11 mouse cellular contexts compared by ENCODE assay signal in the genomic region with DNA sequence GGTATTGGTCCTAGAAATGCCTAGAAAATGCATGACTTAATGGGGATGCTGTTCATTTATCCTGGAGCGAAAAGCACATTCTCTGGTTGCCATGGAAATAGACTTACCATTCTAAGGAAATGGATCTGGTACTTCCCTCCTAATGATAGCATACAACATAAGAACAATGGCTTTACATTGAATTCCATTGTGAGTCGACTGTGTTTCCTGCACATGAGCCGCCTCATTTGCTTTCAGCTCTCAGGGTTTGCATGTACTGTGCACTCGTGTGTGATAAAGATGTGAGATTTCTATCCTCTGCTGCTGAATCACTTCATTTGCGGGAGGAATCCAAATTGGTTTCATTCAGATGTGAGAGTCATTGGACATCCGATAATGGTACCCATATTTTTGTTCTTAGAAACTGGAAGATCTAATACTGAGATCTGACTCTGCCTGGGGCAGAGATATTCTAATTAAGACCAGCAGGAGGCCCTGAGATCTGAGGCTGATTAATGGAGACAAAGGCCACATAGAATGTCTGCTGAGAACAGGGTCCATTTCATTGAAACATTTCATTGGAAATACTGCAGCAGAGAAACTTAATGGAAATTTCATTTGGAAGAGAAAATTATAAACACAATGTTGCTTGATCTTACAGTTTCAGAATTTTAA.
DNase-seq lines count a peak whose midpoint lies in the region; ATAC-seq and TF ChIP-seq lines count a peak whose summit lies in the region.
"Had no signal": no experiment of that assay in that cellular context is flagged by ENCODE, and none has a peak within 500 bp of the region (broad histone marks: within the 10 kb centered on the region; RNA-seq: fewer than 3 reads in every experiment).

No protein-coding gene starts in this region.

- peak overlapping the region; percentile 82 for H3K27ac ChIP-seq in forebrain, embryonic 10.5 days
- peak overlapping the region; percentile 74 for H3K27ac ChIP-seq in hindbrain, embryonic 15.5 days (replicated peaks)
- H3K27ac ChIP-seq in neural tube, embryonic 15.5 days (replicated peaks), result peak overlapping the region; percentile 68
- H3K27ac ChIP-seq in lung, postnatal 0 days (ENCODE audit: low read length), result no peak overlapping the region
- H3K27ac ChIP-seq: liver, embryonic 15.5 days had no signal

- no peak overlapping the region for H3K9ac ChIP-seq in hindbrain, embryonic 15.5 days
- no peak overlapping the region for H3K9ac ChIP-seq in neural tube, embryonic 15.5 days (replicated peaks)
- H3K9ac ChIP-seq in lung, postnatal 0 days (replicated peaks; ENCODE audit: low read depth), result no peak overlapping the region
- H3K9ac ChIP-seq: liver, embryonic 15.5 days had no signal

- H3K9me3 ChIP-seq in forebrain, embryonic 10.5 days, result peaks cover 7% of the 10 kb centered on the region
- no peaks in the 10 kb centered on the region for H3K9me3 ChIP-seq in hindbrain, embryonic 15.5 days
- no peaks in the 10 kb centered on the region for H3K9me3 ChIP-seq in neural tube, embryonic 15.5 days (replicated peaks)
- H3K9me3 ChIP-seq in lung, postnatal 0 days (ENCODE audit: low read length), result no peaks in the 10 kb centered on the region
- H3K9me3 ChIP-seq: liver, embryonic 15.5 days had no signal

- 8% methylated on average over 6 of the region's 6 CpGs for WGBS in forebrain, embryonic 10.5 days
- WGBS in hindbrain, embryonic 15.5 days, result 11% methylated on average over 6 of the region's 6 CpGs
- WGBS in neural tube, embryonic 15.5 days, result 18% methylated on average over 6 of the region's 6 CpGs
- WGBS in lung, postnatal 0 days, result 82% methylated on average over 6 of the region's 6 CpGs

- ATAC-seq in hindbrain, embryonic 15.5 days (ENCODE audit: low FRiP score, low read depth), result peak; percentile 90
- peak; percentile 88 for ATAC-seq in neural tube, embryonic 15.5 days (ENCODE audit: low FRiP score)
- ATAC-seq in lung, postnatal 0 days, result no peak
- ATAC-seq: intestine, embryonic 16.5 days had no signal

- peak; percentile 63 for DNase-seq in brain, embryonic 18.5 days (ENCODE audit: low read depth, low spot score)
- peak; percentile 52 for DNase-seq in forebrain, embryonic 10.5 days (ENCODE audit: extremely low spot score, low spot score)
- no peak for DNase-seq in cerebellum, postnatal 14 days
- DNase-seq in adrenal gland, postnatal 10 days, result no peak
- no peak for DNase-seq in lung, postnatal 0 days (ENCODE audit: low spot score)

- peaks cover 36% of the 10 kb centered on the region for H3K4me1 ChIP-seq in forebrain, embryonic 10.5 days
- H3K4me1 ChIP-seq in hindbrain, embryonic 15.5 days (replicated peaks), result peaks cover 13% of the 10 kb centered on the region
- peaks cover 10% of the 10 kb centered on the region; the same call in 1 of the 2 replicates for H3K4me1 ChIP-seq in neural tube, embryonic 15.5 days
- H3K4me1 ChIP-seq in lung, postnatal 0 days (ENCODE audit: insufficient read depth, low read depth, low read length), result 0 out of 2 replicates have a peak, but pooled peaks cover 3% of the 10 kb centered on the region

- no peaks in the 10 kb centered on the region for H3K27me3 ChIP-seq in forebrain, embryonic 10.5 days (ENCODE audit: poor library complexity, severe bottlenecking)
- H3K27me3 ChIP-seq in hindbrain, embryonic 15.5 days, result 0 out of 2 replicates have a peak, but pooled peaks cover 2% of the 10 kb centered on the region
- H3K27me3 ChIP-seq in neural tube, embryonic 15.5 days (replicated peaks), result no peaks in the 10 kb centered on the region
- H3K27me3 ChIP-seq in lung, postnatal 0 days (replicated peaks; ENCODE audit: insufficient read depth, low read length), result no peaks in the 10 kb centered on the region
- H3K27me3 ChIP-seq: CH12.LX; liver, embryonic 15.5 days had no signal

- H3K4me3 ChIP-seq in forebrain, embryonic 10.5 days, result no peak overlapping the region
- no peak overlapping the region for H3K4me3 ChIP-seq in hindbrain, embryonic 15.5 days
- no peak overlapping the region for H3K4me3 ChIP-seq in neural tube, embryonic 15.5 days (replicated peaks)
- H3K4me3 ChIP-seq in lung, postnatal 0 days (ENCODE audit: low read depth, low read length), result no peak overlapping the region
- H3K4me3 ChIP-seq: liver, embryonic 15.5 days had no signal

- peaks cover 3% of the 10 kb centered on the region; the same call in 1 of the 2 replicates for H3K36me3 ChIP-seq in forebrain, embryonic 10.5 days (replicated peaks)
- H3K36me3 ChIP-seq in hindbrain, embryonic 15.5 days, result no peaks in the 10 kb centered on the region
- no peaks in the 10 kb centered on the region for H3K36me3 ChIP-seq in neural tube, embryonic 15.5 days
- no peaks in the 10 kb centered on the region for H3K36me3 ChIP-seq in lung, postnatal 0 days (ENCODE audit: insufficient read depth, low read length)
- H3K36me3 ChIP-seq: liver, embryonic 15.5 days had no signal

- H3K4me2 ChIP-seq in hindbrain, embryonic 15.5 days, result no peak overlapping the region
- H3K4me2 ChIP-seq in neural tube, embryonic 15.5 days, result no peak overlapping the region
- no peak overlapping the region for H3K4me2 ChIP-seq in lung, postnatal 0 days (replicated peaks; ENCODE audit: low read depth, low read length)
- H3K4me2 ChIP-seq: heart, embryonic 11.5 days; liver, embryonic 15.5 days had no signal

- no peak for TF ChIP-seq CTCF in lung, postnatal 0 days (IDR thresholded peaks at IDR 0.05)

- TF ChIP-seq EP300 in lung, postnatal 0 days (IDR thresholded peaks at IDR 0.05), result no peak

Comparison
In these comparisons a context has a peak if more than half of its experiments do, and no peak if none do; other contexts are left out.
1. DNase-seq: peak in brain, embryonic 18.5 days (single experiment) and forebrain, embryonic 10.5 days (single experiment); none in cerebellum, postnatal 14 days (0 of 2), adrenal gland, postnatal 10 days (single experiment) and lung, postnatal 0 days (single experiment).